Mouse (Mus musculus): Measurements from ENCODE around the gene Unc50. TPM values are rescaled to one million over a fixed set of nuclear protein-coding genes. Genes with fewer than 3 reads are reported as not detected.

The Unc50 gene
- polyA plus RNA-seq, 1 experiment from 2014 or later = 175 TPM

DNA sequence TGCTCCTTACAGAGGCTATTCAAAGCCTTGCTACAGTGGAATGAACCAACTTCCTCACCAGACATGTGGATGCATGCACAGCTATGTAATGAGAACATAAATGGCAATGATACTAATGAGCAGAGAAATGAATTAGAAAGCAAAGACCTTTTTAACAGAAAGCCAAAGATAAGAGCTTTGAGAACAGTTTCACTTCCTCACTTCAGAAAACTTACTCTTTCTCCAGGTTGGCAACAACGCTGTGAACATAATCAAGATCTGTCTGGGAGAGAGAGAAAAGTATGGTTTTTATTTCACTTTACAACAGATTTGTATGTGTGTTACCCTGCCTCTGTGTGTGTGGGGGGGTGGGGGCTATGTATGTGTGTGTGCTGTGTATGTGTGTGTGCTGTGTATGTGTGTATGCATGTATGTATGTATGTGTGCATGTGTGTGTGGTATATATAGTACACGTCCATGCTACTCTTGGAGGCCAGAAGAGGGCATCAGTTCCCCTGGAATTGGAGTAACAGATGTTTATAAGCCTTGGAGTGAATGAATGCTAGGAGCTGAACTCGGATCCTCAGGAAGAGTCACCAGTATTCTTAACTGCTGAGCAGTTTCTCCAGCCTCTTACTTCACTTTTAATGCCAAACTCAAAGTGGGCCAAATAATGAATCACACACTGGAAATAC lies 36.5 kb downstream of the Unc50 start:
- no peak overlapping the region for H3K9ac ChIP-seq (ENCODE audit: low read depth, low read length)

DNA sequence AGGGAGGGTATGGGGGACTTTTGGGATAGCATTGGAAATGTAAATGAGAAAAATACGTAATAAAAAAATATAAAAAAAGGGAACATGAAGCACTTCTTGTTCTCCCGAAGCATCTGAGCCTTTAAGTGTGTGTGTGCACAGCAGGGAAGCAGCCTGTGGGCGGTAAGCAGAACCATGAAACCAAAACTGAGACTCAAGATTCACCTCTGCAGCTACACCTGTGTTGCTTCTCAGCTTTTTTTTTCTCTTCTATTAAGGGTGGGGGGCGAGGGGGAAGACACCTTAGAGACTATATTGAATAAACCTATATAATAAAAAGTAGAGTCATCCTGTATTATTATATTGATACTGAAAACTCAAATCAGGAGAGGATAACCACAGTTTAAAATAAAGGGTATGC lies 37.9 kb downstream of the Unc50 start:
- H3K4me3 ChIP-seq (replicated peaks; ENCODE audit: low read depth, low read length) = no peak overlapping the region
- H3K9me3 ChIP-seq (replicated peaks; ENCODE audit: low read length) = no peaks in the 10 kb centered on the region
- no peak overlapping the region for H3K4me2 ChIP-seq (ENCODE audit: low read length)
- no peaks in the 10 kb centered on the region for H3K36me3 ChIP-seq (ENCODE audit: insufficient read depth, low read length)
- DNase-seq (ENCODE audit: low spot score) (no peak), ATAC-seq (replicated peaks; ENCODE audit: low FRiP score, low read depth) (no peak)
- no peak overlapping the region for H3K27ac ChIP-seq
- no peaks in the 10 kb centered on the region for H3K27me3 ChIP-seq (ENCODE audit: insufficient read depth, low read length)
- 90% methylated on average over 4 of the region's 4 CpGs for WGBS
- TF ChIP-seq CTCF (IDR thresholded peaks at IDR 0.05; ENCODE audit: low read depth) = no peak
- no peak overlapping the region for H3K9ac ChIP-seq (ENCODE audit: low read depth, low read length)
- H3K4me1 ChIP-seq (replicated peaks; ENCODE audit: insufficient read depth, low read length) = no peaks in the 10 kb centered on the region

More for the DNA sequence above, 36.5 kb downstream of the Unc50 start:
- H3K9me3 ChIP-seq (replicated peaks; ENCODE audit: low read length) = no peaks in the 10 kb centered on the region
- no peak overlapping the region for H3K27ac ChIP-seq
- H3K4me3 ChIP-seq (replicated peaks; ENCODE audit: low read depth, low read length) = no peak overlapping the region
- no peaks in the 10 kb centered on the region for H3K27me3 ChIP-seq (ENCODE audit: insufficient read depth, low read length)
- H3K36me3 ChIP-seq (ENCODE audit: insufficient read depth, low read length) = no peaks in the 10 kb centered on the region
- 87% methylated on average over 3 of the region's 3 CpGs for WGBS
- DNase-seq (ENCODE audit: low spot score) (no peak), ATAC-seq (replicated peaks; ENCODE audit: low FRiP score, low read depth) (no peak)
- peak; percentile 46; the same call in 1 of the 2 replicates for TF ChIP-seq CTCF (IDR thresholded peaks at IDR 0.05; ENCODE audit: low read depth)
- no peaks in the 10 kb centered on the region for H3K4me1 ChIP-seq (replicated peaks; ENCODE audit: insufficient read depth, low read length)
- no peak overlapping the region for H3K4me2 ChIP-seq (ENCODE audit: low read length)

DNA sequence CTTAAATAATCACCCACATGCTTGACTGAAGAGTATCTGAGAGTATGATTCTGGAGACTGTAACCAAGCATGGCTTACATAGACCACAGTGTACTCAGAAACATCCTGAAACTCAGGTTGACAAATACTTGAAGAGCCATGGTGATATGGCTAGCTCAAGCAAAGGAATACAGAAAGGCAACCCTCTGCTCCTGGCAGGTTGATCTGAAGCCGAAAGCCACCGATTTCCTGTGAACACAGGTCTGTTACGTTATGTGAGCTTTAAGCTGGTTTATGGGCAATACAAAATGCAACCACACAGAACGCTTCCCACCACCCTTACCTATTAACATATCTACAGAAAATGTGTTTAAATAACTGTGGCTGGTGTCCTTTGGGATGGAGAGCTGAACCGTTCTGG lies 39.1 kb downstream of the Unc50 start:
- no peak for TF ChIP-seq CTCF (IDR thresholded peaks at IDR 0.05; ENCODE audit: low read depth)
- Histone ChIP-seq H3K9ac (ENCODE audit: low read depth, low read length) (no peak overlapping the region), H3K9me3 (replicated peaks; ENCODE audit: low read length) (no peaks in the 10 kb centered on the region), H3K27ac (no peak overlapping the region), H3K36me3 (ENCODE audit: insufficient read depth, low read length) (no peaks in the 10 kb centered on the region), H3K27me3 (ENCODE audit: insufficient read depth, low read length) (no peaks in the 10 kb centered on the region), H3K4me2 (ENCODE audit: low read length) (no peak overlapping the region), H3K4me3 (replicated peaks; ENCODE audit: low read depth, low read length) (no peak overlapping the region), H3K4me1 (replicated peaks; ENCODE audit: insufficient read depth, low read length) (no peaks in the 10 kb centered on the region)
- 93% methylated on average over 5 of the region's 5 CpGs for WGBS
- no peak for DNase-seq (ENCODE audit: low spot score)
- ATAC-seq (replicated peaks; ENCODE audit: low FRiP score, low read depth) = no peak

DNA sequence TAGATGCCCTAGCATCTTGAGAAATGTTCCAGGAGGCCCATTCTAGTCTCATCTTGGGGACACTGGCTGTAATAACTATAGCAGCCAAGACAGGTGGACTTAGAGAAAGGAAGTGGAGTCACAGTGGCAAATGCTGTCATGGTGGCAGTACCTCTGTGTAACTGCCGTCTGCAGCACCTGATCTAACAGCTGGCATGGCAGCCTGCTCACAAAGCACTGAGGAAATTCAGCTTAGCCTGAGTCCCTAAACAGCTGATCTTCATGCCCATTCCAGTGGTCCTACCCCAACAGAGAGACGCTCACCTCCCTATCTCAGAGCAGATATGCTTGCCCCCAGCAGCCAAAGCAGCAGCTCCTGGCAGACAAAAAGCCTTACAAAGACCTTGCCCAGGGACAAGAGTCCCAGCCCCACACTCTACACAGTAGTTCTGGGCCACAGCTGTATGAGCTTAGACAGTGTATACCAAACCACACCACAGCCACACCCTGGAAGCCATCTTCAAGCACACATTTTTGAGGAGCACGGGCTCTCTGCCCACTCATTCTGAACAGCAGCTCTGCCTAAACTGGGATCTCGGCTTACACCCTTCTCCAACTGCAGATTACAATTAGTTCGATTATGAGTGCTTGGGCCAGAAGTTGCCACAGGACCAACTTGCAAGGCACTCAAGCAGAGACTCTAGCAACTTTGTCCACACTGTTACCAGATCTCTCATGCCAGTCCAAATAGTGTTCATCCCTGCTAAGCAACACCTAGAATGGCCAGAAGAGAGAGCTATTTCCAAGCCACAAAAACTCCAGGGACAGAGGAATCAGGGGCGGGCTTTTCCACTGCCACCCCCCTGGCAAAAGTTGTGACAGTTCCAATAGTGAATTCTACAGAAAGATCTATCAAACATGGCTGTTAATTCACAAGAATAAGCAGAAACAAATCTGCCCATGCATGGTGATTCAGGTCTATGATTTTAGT lies 41.5 kb downstream of the Unc50 start:
- Histone ChIP-seq H3K4me1 (replicated peaks; ENCODE audit: insufficient read depth, low read length) (no peaks in the 10 kb centered on the region), H3K9me3 (replicated peaks; ENCODE audit: low read length) (no peaks in the 10 kb centered on the region), H3K27ac (no peak overlapping the region), H3K4me2 (ENCODE audit: low read length) (no peak overlapping the region), H3K27me3 (ENCODE audit: insufficient read depth, low read length) (no peaks in the 10 kb centered on the region), H3K4me3 (replicated peaks; ENCODE audit: low read depth, low read length) (no peak overlapping the region), H3K36me3 (ENCODE audit: insufficient read depth, low read length) (no peaks in the 10 kb centered on the region), H3K9ac (ENCODE audit: low read depth, low read length) (no peak overlapping the region)
- ATAC-seq (replicated peaks; ENCODE audit: low FRiP score, low read depth) (no peak), DNase-seq (ENCODE audit: low spot score) (peak; percentile 10)
- WGBS = 74% methylated on average over 6 of the region's 6 CpGs
- peak; percentile 54 for TF ChIP-seq CTCF (IDR thresholded peaks at IDR 0.05; ENCODE audit: low read depth)

DNA sequence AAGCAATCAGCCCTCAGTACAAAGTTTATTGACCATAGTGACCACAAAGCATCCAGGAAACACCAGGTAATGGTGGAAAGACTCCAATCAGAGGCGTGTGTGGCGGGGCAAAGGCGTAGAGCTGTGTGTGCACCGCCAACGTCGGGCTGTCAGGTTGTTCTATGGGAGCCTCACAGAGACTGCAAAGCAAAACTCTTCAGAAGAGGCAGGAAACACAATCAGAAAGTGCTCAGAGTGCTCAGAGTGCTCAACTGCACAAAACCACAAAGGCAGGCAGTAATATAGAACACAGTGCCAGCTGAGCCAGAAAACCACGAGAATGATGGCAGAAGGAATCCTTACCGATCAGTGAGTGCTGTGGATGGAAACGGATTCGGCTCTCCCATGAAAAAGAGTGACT lies 43.3 kb downstream of the Unc50 start:
- WGBS = 82% methylated on average over 10 of the region's 10 CpGs
- no peak overlapping the region for H3K4me3 ChIP-seq (replicated peaks; ENCODE audit: low read depth, low read length)
- no peaks in the 10 kb centered on the region for H3K9me3 ChIP-seq (replicated peaks; ENCODE audit: low read length)
- no peaks in the 10 kb centered on the region for H3K27me3 ChIP-seq (ENCODE audit: insufficient read depth, low read length)
- TF ChIP-seq CTCF (IDR thresholded peaks at IDR 0.05; ENCODE audit: low read depth) = no peak
- H3K27ac ChIP-seq = no peak overlapping the region
- DNase-seq (ENCODE audit: low spot score) = no peak
- no peak for ATAC-seq (replicated peaks; ENCODE audit: low FRiP score, low read depth)
- H3K9ac ChIP-seq (ENCODE audit: low read depth, low read length) = no peak overlapping the region
- no peaks in the 10 kb centered on the region for H3K4me1 ChIP-seq (replicated peaks; ENCODE audit: insufficient read depth, low read length)
- H3K4me2 ChIP-seq (ENCODE audit: low read length) = no peak overlapping the region
- H3K36me3 ChIP-seq (ENCODE audit: insufficient read depth, low read length) = no peaks in the 10 kb centered on the region

DNA sequence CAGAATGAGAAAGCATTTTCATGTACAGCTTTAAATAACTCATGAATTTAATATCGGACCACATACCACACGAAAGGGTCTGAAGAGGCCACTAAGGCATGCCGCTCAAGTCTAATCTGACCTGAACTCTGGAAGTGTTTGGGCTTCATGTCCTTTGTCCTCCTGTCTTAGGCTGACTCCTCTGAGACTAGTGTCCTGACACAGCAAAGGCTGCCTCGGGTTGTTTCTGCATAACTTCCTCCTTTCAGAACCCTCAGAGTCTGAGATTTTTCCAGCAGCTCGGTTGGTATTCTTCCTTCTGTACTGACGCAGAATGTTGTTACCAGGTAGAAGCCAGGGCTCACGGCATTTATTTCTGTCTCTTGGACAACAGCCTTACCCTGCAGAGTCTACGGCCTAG lies 44.1 kb downstream of the Unc50 start:
- DNase-seq (ENCODE audit: low spot score) (no peak), ATAC-seq (replicated peaks; ENCODE audit: low FRiP score, low read depth) (no peak)
- no peak overlapping the region for H3K27ac ChIP-seq
- no peak overlapping the region for H3K4me3 ChIP-seq (replicated peaks; ENCODE audit: low read depth, low read length)
- no peaks in the 10 kb centered on the region for H3K27me3 ChIP-seq (ENCODE audit: insufficient read depth, low read length)
- H3K4me2 ChIP-seq (ENCODE audit: low read length) = no peak overlapping the region
- H3K36me3 ChIP-seq (ENCODE audit: insufficient read depth, low read length) = no peaks in the 10 kb centered on the region
- no peaks in the 10 kb centered on the region for H3K9me3 ChIP-seq (replicated peaks; ENCODE audit: low read length)
- no peak overlapping the region for H3K9ac ChIP-seq (ENCODE audit: low read depth, low read length)
- H3K4me1 ChIP-seq (replicated peaks; ENCODE audit: insufficient read depth, low read length) = no peaks in the 10 kb centered on the region
- 75% methylated on average over 8 of the region's 8 CpGs for WGBS
- no peak for TF ChIP-seq CTCF (IDR thresholded peaks at IDR 0.05; ENCODE audit: low read depth)

Measured in kidney, postnatal 0 days (tissue).